Mouse (Mus musculus): ENCODE data around the gene Frmd4b.

The Frmd4b gene

DNA sequence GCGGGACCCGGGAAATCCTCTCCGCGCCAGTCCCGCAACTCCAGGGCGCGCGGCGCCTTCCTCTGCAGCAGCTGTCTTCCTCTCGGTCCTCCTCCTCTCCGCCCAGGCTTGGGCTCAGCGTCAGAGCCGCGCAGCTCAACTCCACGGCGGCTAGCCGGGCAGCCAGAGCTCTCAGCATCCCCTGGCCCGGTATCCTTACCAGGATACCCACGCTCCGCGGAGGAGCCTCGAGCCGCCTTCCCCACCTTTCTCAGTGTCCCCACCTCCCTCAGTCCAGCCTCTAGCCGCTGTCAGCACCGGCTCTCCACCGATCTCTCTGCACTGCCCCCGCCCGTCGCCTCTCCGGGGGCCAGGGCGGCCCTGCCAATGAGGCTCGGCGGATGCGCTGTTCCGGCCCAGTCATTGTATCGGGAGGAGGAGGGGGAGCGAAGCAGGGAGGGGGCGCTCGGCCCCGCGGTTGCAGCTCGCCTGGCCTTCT lies at the start of gene Frmd4b:
TSS of gene Frmd4b (minus strand) at position 276 of the 478 bp plus-strand sequence.
- DNase-seq (ENCODE audit: low spot score): peak; percentile 91

GRCm38 (mm10) chr6:97666417-97666816 lies 49.1 kb upstream of the Frmd4b start:
- no peak for DNase-seq (ENCODE audit: low spot score)

- no peak for DNase-seq (ENCODE audit: low spot score)
These were observed 41.6 kb upstream of the Frmd4b start for GRCm38 (mm10) chr6:97658921-97659320.

DNA sequence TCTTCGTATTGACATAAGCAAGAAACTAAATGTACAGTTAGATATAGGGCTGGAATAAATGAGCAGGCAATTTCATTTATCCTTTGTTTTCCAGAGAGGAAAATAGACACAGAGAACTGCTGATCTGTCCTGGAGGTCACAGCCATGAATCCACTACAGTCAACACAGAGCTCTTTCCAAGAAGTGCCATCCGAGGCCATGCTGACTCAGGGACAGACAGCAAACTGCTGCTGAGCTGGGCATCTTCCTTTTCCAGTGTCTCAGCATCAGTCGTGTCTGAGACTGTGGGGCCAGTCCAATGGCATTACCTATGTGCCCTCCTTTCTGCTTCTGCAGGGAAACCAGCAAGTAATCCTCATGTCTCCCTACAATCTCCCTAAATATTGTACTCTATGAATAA lies 38.6 kb upstream of the Frmd4b start:
- no peak for DNase-seq (ENCODE audit: low spot score)

DNA sequence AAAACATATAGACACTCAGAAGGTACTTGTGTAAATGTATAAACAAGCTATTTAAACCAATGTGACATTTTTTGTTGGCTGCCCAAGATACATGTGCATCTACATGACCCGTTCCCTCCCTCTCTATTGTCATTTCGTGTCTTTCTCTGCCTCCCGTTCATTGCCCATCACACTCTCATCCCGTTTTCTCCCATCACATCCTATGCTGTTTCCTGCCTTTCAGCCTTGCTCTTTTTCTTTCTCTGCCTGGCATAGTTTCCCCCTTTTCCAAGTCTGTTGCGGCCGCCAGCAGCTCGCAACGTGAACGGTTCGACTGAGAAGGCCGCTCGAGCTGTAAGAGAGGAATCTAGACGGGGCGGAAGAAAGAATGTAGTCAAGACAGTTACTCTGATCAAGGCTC lies 30.2 kb upstream of the Frmd4b start:
- DNase-seq (ENCODE audit: low spot score): no peak

DNA sequence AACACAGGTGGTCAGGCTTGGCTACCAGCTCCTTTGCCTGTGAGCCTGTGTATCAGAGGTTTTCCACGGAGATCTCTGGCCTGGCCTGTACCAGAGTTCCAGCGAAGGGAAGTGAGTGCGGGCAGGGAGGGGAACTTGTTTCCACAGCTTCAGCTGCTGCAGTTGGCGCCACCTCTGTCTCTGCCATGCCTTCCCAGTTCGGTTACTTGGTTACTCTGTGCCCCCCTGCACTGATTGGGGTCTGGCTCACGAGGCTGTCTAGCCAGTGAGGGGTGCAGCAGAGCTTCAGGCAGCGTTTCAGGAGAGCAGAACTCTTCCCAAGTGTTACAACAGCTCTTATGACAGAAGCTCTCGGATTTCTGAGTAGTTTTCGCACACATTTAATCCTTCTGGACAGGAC lies 6.0 kb upstream of the Frmd4b start:
- no peak for DNase-seq (ENCODE audit: low spot score)

GRCm38 (mm10) chr6:97622236-97622635 lies 4.9 kb upstream of the Frmd4b start:
- no peak for DNase-seq (ENCODE audit: low spot score)

DNA sequence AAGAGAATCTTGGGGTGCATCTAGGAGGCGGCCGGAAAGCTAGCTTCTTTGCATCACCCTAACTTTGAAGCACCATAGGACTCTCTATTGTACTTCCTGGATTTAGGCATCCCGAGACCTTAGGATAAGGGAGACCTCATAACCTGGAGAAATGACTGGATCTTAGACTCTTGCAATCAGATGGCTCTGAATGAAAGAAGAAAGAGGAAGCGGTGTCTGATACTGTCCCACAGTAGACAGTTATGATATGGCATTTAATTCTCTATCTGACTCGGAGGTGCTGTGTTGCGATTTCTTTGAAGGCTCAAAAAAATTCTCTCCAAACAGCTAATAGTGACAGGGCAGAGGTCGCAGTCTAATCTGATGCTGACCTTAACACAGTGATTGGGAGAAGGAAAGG lies 433 bp upstream of the Frmd4b start:
- DNase-seq (ENCODE audit: low spot score): no peak

GRCm38 (mm10) chr6:97616658-97617265 lies 579 bp downstream of the Frmd4b start:
- DNase-seq (ENCODE audit: low spot score): peak; percentile 83

- peak; percentile 42 for DNase-seq (ENCODE audit: low spot score)
These were observed 1.4 kb downstream of the Frmd4b start for GRCm38 (mm10) chr6:97615901-97616461.

DNA sequence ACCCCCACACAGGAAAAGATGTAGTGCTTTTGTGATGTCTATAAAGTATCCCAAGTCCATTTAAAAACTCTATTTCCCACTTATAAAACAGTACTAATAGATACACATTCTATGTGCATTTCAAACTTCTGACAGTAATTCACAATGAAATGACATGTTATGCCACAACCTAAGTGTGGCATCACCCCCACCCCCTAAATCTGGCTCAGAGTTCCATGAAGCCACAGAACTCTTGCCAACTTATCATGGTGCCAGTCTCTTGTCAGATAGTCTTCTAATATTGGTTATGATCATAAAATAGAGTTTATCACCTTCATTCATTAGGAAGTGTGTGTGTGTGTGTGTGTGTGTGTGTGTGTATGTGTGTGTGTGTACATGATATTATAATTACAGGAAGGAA lies 3.2 kb downstream of the Frmd4b start:
- no peak for DNase-seq (ENCODE audit: low spot score)

- no peak for DNase-seq (ENCODE audit: low spot score)
These were observed 4.5 kb downstream of the Frmd4b start for GRCm38 (mm10) chr6:97612861-97613260.

GRCm38 (mm10) chr6:97610051-97610450 lies 7.3 kb downstream of the Frmd4b start:
- DNase-seq (ENCODE audit: low spot score): no peak

GRCm38 (mm10) chr6:97607646-97608045 lies 9.7 kb downstream of the Frmd4b start:
- peak; percentile 33 for DNase-seq (ENCODE audit: low spot score)

GRCm38 (mm10) chr6:97595218-97595617 lies 22.1 kb downstream of the Frmd4b start:
- DNase-seq (ENCODE audit: low spot score): peak; percentile 39

GRCm38 (mm10) chr6:97594589-97594988 lies 22.8 kb downstream of the Frmd4b start:
- DNase-seq (ENCODE audit: low spot score): no peak

GRCm38 (mm10) chr6:97590230-97590629 lies 27.1 kb downstream of the Frmd4b start:
- no peak for DNase-seq (ENCODE audit: low spot score)

DNA sequence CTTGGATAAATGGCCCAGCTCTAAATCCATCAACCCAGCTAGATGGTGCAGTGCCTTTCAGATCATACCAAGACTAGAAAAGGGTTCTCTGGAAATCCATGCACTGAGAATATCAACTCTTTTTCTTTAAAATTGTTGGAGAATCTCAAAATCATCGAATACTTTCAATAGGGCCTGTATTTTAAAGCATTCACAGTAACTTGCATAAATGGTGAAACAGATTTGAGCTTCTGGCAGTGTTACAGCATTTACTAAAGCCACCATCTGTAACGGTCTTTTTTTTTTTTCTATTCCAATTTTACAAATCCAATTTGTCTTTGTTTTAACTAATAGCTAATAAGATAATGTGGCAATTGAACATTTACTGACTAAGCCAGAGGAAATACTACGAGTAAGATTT lies 27.8 kb downstream of the Frmd4b start:
- no peak for DNase-seq (ENCODE audit: low spot score)

DNA sequence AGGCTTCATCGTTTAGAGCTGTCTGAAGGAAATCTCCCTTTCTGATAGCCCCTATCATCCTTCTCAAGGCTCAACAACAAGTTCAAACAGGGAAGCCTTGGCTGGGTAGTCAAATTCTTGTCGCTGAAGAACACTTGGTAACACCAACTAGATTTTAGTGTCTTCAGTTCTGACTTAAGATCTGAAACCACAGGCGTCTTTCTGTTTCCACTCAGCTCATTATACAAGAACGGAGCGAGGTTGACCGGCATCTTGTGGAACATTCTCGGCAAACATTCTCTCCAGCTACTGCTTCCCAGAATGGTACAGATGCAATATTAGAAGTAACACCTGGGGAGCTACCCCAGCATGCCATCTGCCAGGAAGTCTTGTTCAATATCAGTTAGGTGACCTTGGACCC lies 28.3 kb downstream of the Frmd4b start:
- DNase-seq (ENCODE audit: low spot score): no peak

- DNase-seq (ENCODE audit: low spot score): no peak
These were observed 30.7 kb downstream of the Frmd4b start for GRCm38 (mm10) chr6:97586606-97587005.

- DNase-seq (ENCODE audit: low spot score): no peak
These were observed 31.3 kb downstream of the Frmd4b start for GRCm38 (mm10) chr6:97586024-97586423.

GRCm38 (mm10) chr6:97582748-97583147 lies 34.6 kb downstream of the Frmd4b start:
- peak; percentile 32 for DNase-seq (ENCODE audit: low spot score)

GRCm38 (mm10) chr6:97581941-97582340 lies 35.4 kb downstream of the Frmd4b start:
- DNase-seq (ENCODE audit: low spot score): no peak

GRCm38 (mm10) chr6:97580479-97581030 lies 36.8 kb downstream of the Frmd4b start:
- no peak for DNase-seq (ENCODE audit: low spot score)

All from embryo, embryonic 10 days (tissue).